Mouse (Mus musculus) G1E (cell line): ENCODE measurements around the gene Stxbp5.

Experiments
- CTCF ChIP-seq: IDR thresholded peaks from 2 replicates; pipeline ENCODE4 v1.5.1; 2012; ENCODE audit warnings: low read depth, low read length, inconsistent platforms, mixed read lengths
- GATA1 ChIP-seq: IDR thresholded peaks from 2 replicates; pipeline ENCODE4 v1.6.1; 2012; ENCODE audit warnings: borderline replicate concordance, low read length, inconsistent platforms, mixed read lengths

- TF ChIP-seq CTCF (no peak), GATA1 (no peak)
These were observed 130.6 kb downstream of the Stxbp5 start for GRCm38 (mm10) chr10:9770261-9770660.
